Mouse (Mus musculus) stomach, postnatal 0 days (tissue): Measurements from ENCODE around the gene Dcaf8. TPM values are rescaled to one million over a fixed set of nuclear protein-coding genes. Genes with fewer than 3 reads are reported as not detected.

ENCODE experiments used
- ATAC-seq: fragments of 200-750 bp; cut with Nextera tagmentation; 2 replicates; pipeline ENCODE4 v1.8.0; 2017; ENCODE audit not compliant: low FRiP score, low TSS enrichment
- DNase-seq: peaks from one replicate; pipeline ENCODE4 v3.0.0-alpha.2; 2016; ENCODE audit warnings: low spot score
- H3K27ac ChIP-seq: fragments of 300-500 bp; sonication (generic); replicated peaks from 2 replicates; pipeline ENCODE4 v1.5.1; 2014; ENCODE audit warnings: mild to moderate bottlenecking, control low read depth
- H3K27me3 ChIP-seq: fragments of 300-500 bp; sonication (generic); 2 replicates; pipeline ENCODE4 v1.6.1; 2014; ENCODE audit warnings: low read length; ENCODE audit not compliant: control insufficient read depth, insufficient read depth
- H3K36me3 ChIP-seq: fragments of 300-500 bp; sonication (generic); 2 replicates; pipeline ENCODE4 v1.6.1; 2014; ENCODE audit warnings: low read length, mixed read lengths; ENCODE audit not compliant: control insufficient read depth, insufficient read depth
- H3K4me1 ChIP-seq: fragments of 300-500 bp; sonication (generic); replicated peaks from 2 replicates; pipeline ENCODE4 v1.6.1; 2014; ENCODE audit warnings: antibody characterized with exemption; ENCODE audit not compliant: control insufficient read depth, insufficient read depth
- H3K4me2 ChIP-seq: fragments of 300-500 bp; sonication (generic); replicated peaks from 2 replicates; pipeline ENCODE4 v1.6.1; 2014; ENCODE audit warnings: low read depth, mild to moderate bottlenecking, control low read depth, moderate library complexity
- H3K4me3 ChIP-seq: fragments of 300-500 bp; sonication (generic); 2 replicates; pipeline ENCODE4 v1.5.1; 2014; ENCODE audit warnings: low read depth, low read length, control low read depth
- H3K9ac ChIP-seq: fragments of 300-500 bp; sonication (generic); 2 replicates; pipeline ENCODE4 v1.6.1; 2014; ENCODE audit warnings: mild to moderate bottlenecking, low read length, control low read depth, mixed read lengths
- H3K9me3 ChIP-seq: fragments of 300-500 bp; sonication (generic); 2 replicates; pipeline ENCODE4 v1.6.1; 2016; ENCODE audit warnings: low read length; ENCODE audit not compliant: control insufficient read depth
- CTCF ChIP-seq: IDR thresholded peaks from 2 replicates; pipeline ENCODE4 v1.5.1; 2016; ENCODE audit warnings: antibody characterized with exemption, low read depth, mild to moderate bottlenecking, moderate library complexity
- EP300 ChIP-seq: optimal IDR thresholded peaks from 2 replicates; pipeline ENCODE3; 2016; ENCODE audit warnings: antibody characterized with exemption
- WGBS: fragments of 180-500 bp; shearing (Covaris S2); extraction: QIAGEN DNeasy Blood & Tissue Kit; methylation state at CpG from one replicate; pipeline ENCODE4 v1.1.7; 2014; 5-methylcytosine and 5-hydroxymethylcytosine counted together
- polyA plus RNA-seq: library from polyadenylated mRNA; unstranded; fragments of >200 nt; fragmentation: Nextera tagmentation; extraction: Ambion mirVana; gene quantifications from 2 replicates; pipeline ENCODE4 v1.2.1, GENCODE M21; 2015

The Dcaf8 gene
- polyA plus RNA-seq, 1 experiment from 2014 or later = 57.0 TPM

GRCm38 (mm10) chr1:172198316-172198715 lies 50.4 kb downstream of the Dcaf8 start:
- WGBS = 80% methylated on average over 8 of the region's 8 CpGs
- H3K27me3 ChIP-seq = no peaks in the 10 kb centered on the region
- no peak overlapping the region for H3K27ac ChIP-seq
- peaks cover 16% of the 10 kb centered on the region for H3K36me3 ChIP-seq
- H3K4me1 ChIP-seq = peaks cover 15% of the 10 kb centered on the region
- ATAC-seq (no peak), DNase-seq (no peak)
- H3K9ac ChIP-seq = no peak overlapping the region
- TF ChIP-seq CTCF = no peak
- no peak overlapping the region for H3K4me3 ChIP-seq
- no peak overlapping the region for H3K4me2 ChIP-seq
- H3K9me3 ChIP-seq = no peaks in the 10 kb centered on the region

DNA sequence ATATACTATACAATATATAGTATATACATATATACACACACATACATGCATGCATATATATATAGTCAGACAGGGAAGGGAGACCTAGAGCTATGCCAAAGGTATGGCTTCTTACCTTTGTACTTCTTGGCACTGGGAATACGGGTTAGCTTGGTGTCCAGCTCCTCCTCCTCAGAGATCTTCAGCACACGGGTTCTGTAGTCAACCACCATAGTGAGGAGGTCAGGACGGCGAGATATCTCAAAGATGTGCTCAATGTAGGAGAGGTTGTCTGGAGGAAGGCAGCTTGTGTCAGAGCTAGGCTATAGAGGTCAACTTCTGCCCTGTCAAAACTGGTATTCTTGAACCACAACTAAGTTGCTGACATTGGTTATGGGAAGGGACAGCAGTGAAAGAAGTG lies 51.1 kb downstream of the Dcaf8 start:
- no peak for TF ChIP-seq EP300
- no peak for TF ChIP-seq CTCF
- Histone ChIP-seq H3K4me2 (no peak overlapping the region), H3K27ac (no peak overlapping the region), H3K4me1 (peaks cover 17% of the 10 kb centered on the region), H3K36me3 (peaks cover 16% of the 10 kb centered on the region), H3K4me3 (no peak overlapping the region), H3K9ac (no peak overlapping the region), H3K27me3 (no peaks in the 10 kb centered on the region), H3K9me3 (no peaks in the 10 kb centered on the region)
- ATAC-seq = no peak
- no peak for DNase-seq
- 92% methylated on average over 4 of the region's 4 CpGs for WGBS

- 58% methylated on average over 5 of the region's 5 CpGs for WGBS
- Histone ChIP-seq H3K27me3 (no peaks in the 10 kb centered on the region), H3K36me3 (peaks cover 10% of the 10 kb centered on the region; the same call in 1 of the 2 replicates), H3K27ac (no peak overlapping the region), H3K4me2 (no peak overlapping the region), H3K9me3 (no peaks in the 10 kb centered on the region), H3K4me1 (peaks cover 20% of the 10 kb centered on the region), H3K9ac (no peak overlapping the region), H3K4me3 (no peak overlapping the region)
- no peak for TF ChIP-seq CTCF
- no peak for TF ChIP-seq EP300
- ATAC-seq (peak; percentile 20; the same call in 1 of the 2 replicates), DNase-seq (peak; percentile 66)
Measured at GRCm38 (mm10) chr1:172200161-172200560, 52.3 kb downstream of the Dcaf8 start.

- H3K4me1 ChIP-seq = peaks cover 24% of the 10 kb centered on the region
- H3K27me3 ChIP-seq = no peaks in the 10 kb centered on the region
- DNase-seq = no peak
- H3K4me3 ChIP-seq = no peak overlapping the region
- H3K36me3 ChIP-seq = peaks cover 9% of the 10 kb centered on the region; the same call in 1 of the 2 replicates
- peak overlapping the region; percentile 27; the same call in 1 of the 2 replicates for H3K9ac ChIP-seq
- H3K27ac ChIP-seq = 0 out of 2 replicates have a peak overlapping the region, but pooled peaks have one; percentile 40
- no peak for ATAC-seq
- no peak overlapping the region for H3K4me2 ChIP-seq
- no peak for TF ChIP-seq CTCF
- no peak for TF ChIP-seq EP300
- no peaks in the 10 kb centered on the region for H3K9me3 ChIP-seq
- WGBS = 50% methylated on average over 7 of the region's 7 CpGs
Measured at GRCm38 (mm10) chr1:172200871-172201447, 53.1 kb downstream of the Dcaf8 start.

- Histone ChIP-seq H3K27me3 (no peaks in the 10 kb centered on the region), H3K4me2 (peak overlapping the region; percentile 31; the same call in 1 of the 2 replicates), H3K4me3 (no peak overlapping the region), H3K9ac (peak overlapping the region; percentile 23; the same call in 1 of the 2 replicates), H3K27ac (peak overlapping the region; percentile 76), H3K36me3 (peaks cover 9% of the 10 kb centered on the region; the same call in 1 of the 2 replicates), H3K9me3 (no peaks in the 10 kb centered on the region), H3K4me1 (peaks cover 24% of the 10 kb centered on the region)
- WGBS = 18% methylated on average over 14 of the region's 14 CpGs
- DNase-seq (no peak), ATAC-seq (no peak)
- TF ChIP-seq EP300 (no peak), CTCF (no peak)
Measured at GRCm38 (mm10) chr1:172201967-172202880, 54.3 kb downstream of the Dcaf8 start.
